Mouse (Mus musculus): ENCODE measurements around the gene Rho. TPM values are rescaled to one million over a fixed set of nuclear protein-coding genes. Genes with fewer than 3 reads are reported as not detected.

The Rho gene
- total RNA-seq, 2 experiments from 2014 or later, result 0.62 to 0.93 TPM

DNA sequence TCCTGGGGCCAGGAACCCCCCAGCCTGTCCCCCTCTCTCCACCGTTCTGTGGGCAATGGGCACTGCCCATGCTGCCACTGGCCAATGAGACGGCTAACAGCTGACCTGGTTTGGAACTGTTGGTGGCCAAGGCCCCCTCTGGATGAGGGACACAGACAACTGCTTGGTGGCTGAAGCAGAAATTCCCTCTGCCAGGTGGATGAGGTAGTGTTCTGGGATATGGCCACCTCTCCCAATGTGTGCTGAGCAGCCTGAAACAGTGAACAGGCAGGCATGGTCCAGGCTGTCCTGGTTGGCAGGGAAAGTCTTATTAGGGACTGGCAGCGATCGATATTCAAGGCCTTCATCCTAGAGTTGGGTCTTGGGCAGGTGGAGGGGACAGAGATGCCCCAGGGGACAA, 23.6 kb downstream of the Rho start:
- no peak for DNase-seq (ENCODE audit: low spot score in 2 of 2)

DNA sequence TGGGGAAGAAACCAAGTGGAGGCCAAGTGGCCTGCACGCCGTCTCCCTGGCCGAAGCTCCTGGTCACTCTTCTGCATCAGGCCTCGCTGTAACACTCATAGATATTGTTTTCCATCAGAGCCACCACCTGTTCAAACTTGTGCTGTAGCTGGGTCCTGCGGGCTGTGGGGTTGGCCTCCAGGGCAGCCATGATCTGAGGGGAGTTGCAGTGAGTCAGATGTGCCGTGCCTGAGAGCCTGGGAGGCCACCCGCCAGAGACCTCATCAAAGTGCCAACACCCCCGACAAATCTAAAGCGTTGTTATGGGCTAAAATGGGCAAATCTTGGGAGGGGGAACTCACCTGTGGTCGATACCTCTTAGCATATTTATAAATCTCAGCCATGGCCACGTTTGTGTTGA, 24.1 kb downstream of the Rho start:
- no peak for DNase-seq (ENCODE audit: low spot score in 2 of 2)

GRCm38 (mm10) chr6:115956418-115956921, 24.9 kb downstream of the Rho start:
- DNase-seq (ENCODE audit: low spot score in 2 of 2), result no peak

DNA sequence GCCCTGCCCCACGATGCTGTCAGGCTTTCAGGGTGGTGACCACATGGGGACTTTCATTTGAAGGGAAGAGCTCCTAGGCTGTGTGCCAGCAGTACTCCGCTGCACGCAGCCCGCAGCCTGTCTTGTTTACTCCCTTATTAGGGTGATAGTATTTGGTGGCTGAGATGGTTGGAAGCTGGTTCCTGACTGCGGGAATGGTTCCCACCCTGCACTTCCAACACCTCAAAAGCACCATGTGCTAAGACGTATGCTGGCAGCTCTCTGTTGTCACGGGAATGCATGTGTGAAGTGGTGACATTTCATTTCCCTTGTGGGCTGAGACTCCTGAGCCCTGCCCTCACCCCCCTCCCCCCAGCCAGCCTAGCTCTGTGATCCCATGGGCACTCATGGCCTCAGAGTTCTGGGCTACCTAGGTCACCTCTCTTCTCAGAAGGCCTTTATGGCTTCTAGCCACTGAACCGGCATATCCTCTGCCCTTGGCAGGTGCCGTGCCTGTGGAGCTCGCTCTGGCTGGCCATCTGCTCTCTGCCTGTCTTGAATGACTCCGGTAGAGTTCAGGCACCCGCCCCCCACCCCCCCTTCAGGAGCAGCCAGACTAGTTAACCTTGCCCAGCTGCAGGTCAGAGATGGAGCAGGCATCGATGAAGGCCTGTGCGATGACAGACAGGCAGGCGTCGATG, 25.5 kb downstream of the Rho start:
- peak in 1 of 2 experiments; percentile 60 for DNase-seq (ENCODE audit: low spot score in 2 of 2)

GRCm38 (mm10) chr6:115957681-115958080, 26.1 kb downstream of the Rho start:
- no peak for DNase-seq (ENCODE audit: low spot score in 2 of 2)

DNA sequence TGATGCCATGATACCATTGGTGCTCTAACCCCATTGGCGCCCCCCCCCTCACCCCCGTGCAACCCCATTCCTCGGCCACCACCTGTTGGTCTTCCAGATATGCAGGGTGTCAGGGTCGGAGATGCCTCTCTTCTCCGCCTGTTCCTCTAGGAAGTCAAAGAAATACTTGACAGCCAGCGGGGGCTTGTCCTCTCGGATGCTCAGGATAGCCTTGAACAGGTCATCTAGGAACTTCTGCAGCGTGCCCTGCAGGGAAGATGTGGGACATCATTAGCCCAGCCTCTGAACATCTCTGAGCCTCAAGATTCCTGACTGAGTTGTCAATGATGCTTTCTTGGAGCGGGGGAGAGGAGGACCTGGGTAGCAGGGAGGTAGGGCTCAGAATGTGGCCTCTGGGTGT, 26.9 kb downstream of the Rho start:
- no peak for DNase-seq (ENCODE audit: low spot score in 2 of 2)

DNA sequence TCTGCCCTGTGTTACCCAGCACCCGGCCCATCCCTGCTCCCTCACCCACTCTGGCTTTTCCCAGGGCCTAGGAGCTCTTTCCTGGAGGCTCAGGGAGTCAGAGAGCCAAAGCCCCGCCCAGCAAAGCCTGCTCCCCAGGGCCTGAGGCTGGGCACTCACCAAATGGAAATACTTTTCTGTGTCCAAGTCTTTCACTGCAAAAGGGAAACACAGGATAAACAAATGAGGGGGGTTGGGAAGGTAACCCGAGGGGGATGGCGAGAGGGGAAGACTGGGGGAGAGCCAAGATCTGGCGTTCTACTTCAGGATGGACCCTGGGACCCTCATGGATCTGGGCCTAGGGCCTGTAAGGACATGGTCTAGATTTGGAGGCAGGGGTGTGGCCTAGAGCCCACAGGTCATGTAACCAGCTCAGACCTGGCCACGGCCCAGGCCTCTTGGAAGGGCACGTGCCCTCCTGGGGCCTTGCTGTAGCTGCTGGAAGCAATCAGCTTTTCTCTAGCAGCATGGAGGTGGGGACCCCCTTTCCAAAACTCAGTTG, 27.7 kb downstream of the Rho start:
- DNase-seq (ENCODE audit: low spot score in 2 of 2), result peak; percentile 67 to 84

- no peak for DNase-seq (ENCODE audit: low spot score in 2 of 2)
Observed at GRCm38 (mm10) chr6:115960322-115960721, 28.8 kb downstream of the Rho start.

- no peak for DNase-seq (ENCODE audit: low spot score in 2 of 2)
Observed at GRCm38 (mm10) chr6:115961743-115962142, 30.2 kb downstream of the Rho start.

GRCm38 (mm10) chr6:115962439-115963085, 31.0 kb downstream of the Rho start:
- no peak for DNase-seq (ENCODE audit: low spot score in 2 of 2)

DNA sequence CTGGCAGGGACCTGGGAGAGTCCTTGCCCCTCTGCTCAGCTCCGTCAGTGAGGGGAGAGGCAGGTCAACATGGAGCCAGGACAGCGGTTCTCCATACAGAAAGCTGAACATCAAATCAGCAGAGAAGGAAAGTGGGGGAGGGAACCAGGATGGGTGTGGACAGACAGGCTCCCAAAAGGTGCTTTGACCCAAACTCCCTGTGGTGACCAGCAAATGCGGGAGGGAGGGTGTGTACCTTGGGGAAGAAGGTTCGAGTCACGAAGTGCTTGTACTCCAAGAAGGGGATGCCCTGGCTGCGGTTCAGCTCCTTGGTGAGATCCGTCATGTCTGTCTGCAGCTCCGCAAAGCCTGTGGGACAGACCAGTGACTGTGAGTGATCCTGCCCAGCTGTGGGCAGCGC, 32.1 kb downstream of the Rho start:
- no peak for DNase-seq (ENCODE audit: low spot score in 2 of 2)

DNA sequence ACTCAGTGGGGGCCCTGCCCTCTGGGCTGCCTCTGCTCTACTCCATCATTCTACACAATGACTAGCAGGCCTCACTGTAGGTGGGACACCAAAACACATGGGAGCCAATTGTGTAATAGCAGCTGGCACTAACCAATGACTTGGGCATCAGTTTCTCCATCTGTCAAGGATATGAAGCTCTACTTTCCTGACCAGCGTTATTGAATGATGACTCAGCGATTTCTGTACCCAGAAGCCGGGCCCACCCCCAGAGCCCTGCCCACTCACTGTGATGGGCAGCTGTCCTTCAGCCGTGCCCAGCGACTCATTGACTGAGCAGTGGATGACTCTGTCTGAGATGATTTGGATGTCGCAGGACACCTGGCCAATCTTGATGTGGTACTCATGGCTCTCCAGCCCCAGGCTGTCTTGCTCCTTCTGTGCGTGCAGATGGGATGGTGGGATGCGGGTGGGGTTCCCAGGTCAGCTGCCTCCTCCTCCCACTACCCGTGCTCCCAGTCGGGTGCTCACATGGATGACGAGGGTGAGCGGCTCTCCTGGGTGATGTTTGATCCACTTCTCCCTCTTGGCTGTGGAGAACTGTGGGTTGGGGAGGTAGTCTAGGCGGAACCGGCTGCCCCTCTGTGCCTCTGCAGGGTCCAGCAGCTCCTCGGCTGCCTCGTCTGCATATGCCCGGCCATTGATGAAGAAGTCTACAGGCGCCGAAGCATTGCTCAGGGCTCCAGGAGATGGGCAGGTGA, 34.8 kb downstream of the Rho start:
- DNase-seq (ENCODE audit: low spot score in 2 of 2), result no peak

DNA sequence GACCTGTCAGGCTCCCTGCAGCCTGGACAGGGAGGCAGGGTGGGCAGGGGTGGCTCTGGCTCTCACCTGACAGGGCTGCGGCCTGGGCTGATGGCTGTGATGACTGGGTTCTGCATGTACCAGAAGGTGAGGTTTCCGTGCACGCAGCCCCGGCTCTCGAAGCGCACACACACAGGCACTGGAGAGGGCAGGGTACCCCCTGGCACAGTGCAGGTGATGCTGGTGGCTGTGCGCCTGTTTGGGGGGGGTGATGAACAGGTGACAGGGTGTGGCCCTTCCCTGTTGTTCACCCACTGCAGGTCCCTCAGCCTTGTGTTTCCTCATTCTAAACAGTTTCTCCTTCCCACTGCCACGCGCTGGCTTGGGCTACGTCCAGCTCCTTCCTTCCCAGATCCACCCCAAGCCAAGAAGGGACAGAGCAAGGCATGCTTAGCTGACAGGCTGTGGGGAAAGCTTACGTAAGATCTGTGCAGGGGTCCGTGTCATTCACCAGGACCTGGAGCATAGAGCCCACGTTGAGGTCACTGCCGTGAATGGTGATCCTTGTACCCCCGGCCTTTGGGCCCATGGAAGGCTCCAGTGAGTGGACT, 35.8 kb downstream of the Rho start:
- no peak for DNase-seq (ENCODE audit: low spot score in 2 of 2)

GRCm38 (mm10) chr6:115968086-115968485, 36.5 kb downstream of the Rho start:
- DNase-seq (ENCODE audit: low spot score in 2 of 2), result no peak

DNA sequence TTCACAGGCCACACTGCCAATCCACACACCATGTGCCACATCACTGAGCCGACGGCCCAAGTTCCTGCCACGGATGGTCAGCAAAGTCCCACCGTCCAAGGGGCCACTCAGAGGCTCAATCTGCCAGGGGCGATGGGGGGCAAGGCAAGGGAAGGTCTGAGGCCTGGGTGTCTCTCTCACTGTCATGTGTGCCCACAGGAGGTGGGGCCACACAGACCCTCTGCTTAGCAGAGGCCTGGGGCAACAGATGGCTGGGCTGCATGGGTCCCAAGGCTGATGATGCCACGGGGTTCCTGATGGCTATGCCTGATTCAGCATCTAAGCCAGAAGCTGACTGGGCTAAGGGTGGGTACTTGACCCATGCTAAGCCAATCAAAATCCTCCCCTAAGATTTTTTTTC, 37.2 kb downstream of the Rho start:
- DNase-seq (ENCODE audit: low spot score in 2 of 2), result no peak

DNA sequence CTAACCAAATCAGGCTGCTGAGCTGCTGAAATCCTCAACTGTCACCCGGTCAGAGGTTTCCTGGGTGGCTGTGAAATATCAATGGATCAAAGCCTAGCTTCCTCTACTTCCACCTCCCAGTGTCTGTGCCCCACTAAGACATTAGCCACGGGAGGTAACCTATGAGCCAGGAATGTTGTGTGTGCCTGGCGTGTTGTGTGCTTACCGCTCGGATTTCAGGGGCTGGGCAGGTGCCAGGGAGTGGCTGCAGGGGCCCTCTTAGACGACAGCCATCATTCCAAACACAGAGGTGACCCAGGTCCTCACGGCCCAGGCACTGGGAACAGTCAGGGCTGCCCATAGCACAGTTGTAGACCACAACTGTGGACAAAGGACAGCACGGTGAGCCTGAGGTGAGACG, 37.6 kb downstream of the Rho start:
- DNase-seq (ENCODE audit: low spot score in 2 of 2), result no peak

DNA sequence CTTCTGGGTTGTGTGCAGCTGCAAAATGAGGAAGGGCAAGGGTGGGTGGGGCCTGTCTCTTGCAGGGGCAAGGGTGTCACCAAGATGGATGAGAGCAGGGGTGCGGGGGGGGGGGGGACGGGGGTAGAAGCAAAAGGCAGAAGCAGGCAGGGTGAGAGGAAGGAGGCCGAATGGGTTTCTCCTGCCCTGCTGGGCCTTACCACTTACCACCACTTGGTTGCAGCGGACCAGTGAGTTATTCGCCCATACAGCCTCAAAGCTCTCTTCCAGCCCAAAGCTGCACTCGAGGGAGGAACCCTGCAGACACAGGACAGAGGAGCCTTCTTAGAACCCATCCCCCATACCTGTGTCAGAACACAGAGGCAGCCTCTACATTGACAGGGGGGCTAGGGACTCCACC, 38.4 kb downstream of the Rho start:
- no peak for DNase-seq (ENCODE audit: low spot score in 2 of 2)

DNA sequence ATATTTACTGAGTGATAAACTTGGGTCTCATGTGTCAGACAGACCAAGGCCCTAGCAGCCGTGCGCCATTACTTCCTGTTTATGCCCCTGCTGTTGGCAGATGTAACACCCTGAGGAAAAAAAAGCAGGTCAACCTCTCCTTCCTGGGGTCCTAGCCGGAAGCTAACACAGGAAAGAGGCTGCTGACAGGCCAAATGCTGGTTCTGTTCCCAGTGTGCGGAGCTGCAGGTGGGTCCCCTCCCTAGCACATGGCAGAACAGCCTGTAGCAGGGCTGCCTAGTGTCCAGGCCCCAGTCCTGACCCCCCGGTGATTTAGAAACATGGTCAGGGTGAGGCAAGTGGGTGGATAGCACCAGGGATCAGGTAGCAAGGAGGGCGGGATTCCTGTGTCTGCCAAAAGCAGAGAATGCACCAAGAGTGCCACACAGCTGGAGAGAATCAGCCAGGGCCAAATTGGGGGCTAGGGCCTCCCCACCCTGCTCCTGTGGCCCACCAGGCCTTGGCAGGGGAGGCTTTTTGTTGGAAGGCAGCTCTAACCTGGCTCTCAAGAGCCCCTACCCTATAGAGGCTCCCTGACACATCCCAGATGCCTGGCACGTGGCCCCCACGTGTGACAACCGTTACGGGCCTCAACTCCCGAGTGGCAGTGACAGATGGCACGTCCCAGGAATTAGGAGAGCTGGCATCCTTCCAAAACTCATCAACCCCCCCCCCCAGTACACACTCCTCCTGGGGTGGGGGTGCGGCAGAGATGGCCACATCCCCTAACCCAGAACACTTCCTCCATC, 39.9 kb downstream of the Rho start:
- DNase-seq (ENCODE audit: low spot score in 2 of 2), result no peak

- no peak for DNase-seq (ENCODE audit: low spot score in 2 of 2)
Observed at GRCm38 (mm10) chr6:115972083-115972764, 40.7 kb downstream of the Rho start.

Measured in gastrocnemius, postnatal 4 days (tissue).